Mouse (Mus musculus) stomach, embryonic 16.5 days (tissue): ENCODE data around the gene Rbm45. TPM values are rescaled to one million over a fixed set of nuclear protein-coding genes. Genes with fewer than 3 reads are reported as not detected.
A peak's percentile ranks its signal among the peaks of the same experiment; 100 is the strongest.

Experiments
- ATAC-seq: fragments of 200-750 bp; cut with Nextera tagmentation; 2 replicates; pipeline ENCODE4 v1.8.0; 2017; ENCODE audit warnings: moderate number of reproducible peaks, moderate TSS enrichment; ENCODE audit not compliant: insufficient read depth, low FRiP score
- H3K27ac ChIP-seq: fragments of 300-500 bp; sonication (generic); 2 replicates; pipeline ENCODE4 v1.5.1; 2014; ENCODE audit warnings: low read length
- H3K27me3 ChIP-seq: fragments of 300-500 bp; sonication (generic); 2 replicates; pipeline ENCODE4 v1.6.1; 2014; ENCODE audit warnings: low read length, control low read depth, mixed read lengths; ENCODE audit not compliant: control insufficient read depth, insufficient read depth
- H3K36me3 ChIP-seq: fragments of 300-500 bp; sonication (generic); 2 replicates; pipeline ENCODE4 v1.6.1; 2014; ENCODE audit warnings: low read length; ENCODE audit not compliant: control insufficient read depth, insufficient read depth
- H3K4me1 ChIP-seq: fragments of 300-500 bp; sonication (generic); 2 replicates; pipeline ENCODE4 v1.6.1; 2014; ENCODE audit warnings: low read length, control low read depth, mixed read lengths; ENCODE audit not compliant: control insufficient read depth, insufficient read depth
- H3K4me2 ChIP-seq: fragments of 300-500 bp; sonication (generic); 2 replicates; pipeline ENCODE4 v1.6.1; 2014; ENCODE audit warnings: low read depth, low read length, mixed read lengths
- H3K4me3 ChIP-seq: fragments of 300-500 bp; sonication (generic); replicated peaks from 2 replicates; pipeline ENCODE4 v1.5.1; 2014; ENCODE audit warnings: mild to moderate bottlenecking, low read length
- H3K9ac ChIP-seq: fragments of 300-500 bp; sonication (generic); 2 replicates; pipeline ENCODE4 v1.6.1; 2014; ENCODE audit warnings: low read length
- H3K9me3 ChIP-seq: fragments of 300-500 bp; sonication (generic); replicated peaks from 2 replicates; pipeline ENCODE4 v1.6.1; 2016; ENCODE audit warnings: low read length, control low read depth; ENCODE audit not compliant: control insufficient read depth
- WGBS: fragments of 180-500 bp; shearing (Covaris S2); extraction: QIAGEN DNeasy Blood & Tissue Kit; methylation state at CpG from one replicate; pipeline ENCODE4 v1.1.7; 2014; 5-methylcytosine and 5-hydroxymethylcytosine counted together
- polyA plus RNA-seq: library from polyadenylated mRNA; unstranded; fragments of >200 nt; fragmentation: Nextera tagmentation; extraction: Ambion mirVana; gene quantifications from 2 replicates; pipeline ENCODE4 v1.2.1, GENCODE M21; 2015

The Rbm45 gene
- 11.6 and 12.8 TPM in 2 replicates for polyA plus RNA-seq

- ATAC-seq, result peak; percentile 87
- H3K4me3 ChIP-seq, result peak within 1 kb of the TSS; percentile 95
- H3K27ac ChIP-seq, result peak within 1 kb of the TSS; percentile 31; the same call in 1 of the 2 replicates
- WGBS, result under 1% methylated on average over 61 of the region's 61 CpGs
- peak within 1 kb of the TSS; percentile 93 for H3K9ac ChIP-seq
- peaks cover 5% of the 10 kb centered on the region; the same call in 1 of the 2 replicates for H3K4me1 ChIP-seq
- no peaks in the 10 kb centered on the region for H3K27me3 ChIP-seq
- 0 out of 2 replicates have a peak, but pooled peaks cover 4% of the 10 kb centered on the region for H3K36me3 ChIP-seq
- H3K4me2 ChIP-seq, result peak within 1 kb of the TSS; percentile 97
- H3K9me3 ChIP-seq, result no peaks in the 10 kb centered on the region
These were observed at the start of gene Rbm45 for GRCm38 (mm10) chr2:76369821-76370655. TSS of gene Rbm45 (plus strand) at chr2:76369984.

- H3K4me3 ChIP-seq, result no peak overlapping the region
- ATAC-seq, result no peak
- H3K9me3 ChIP-seq, result no peaks in the 10 kb centered on the region
- 89% methylated on average over 6 of the region's 6 CpGs for WGBS
- no peaks in the 10 kb centered on the region for H3K4me1 ChIP-seq
- H3K9ac ChIP-seq, result no peak overlapping the region
- H3K27me3 ChIP-seq, result no peaks in the 10 kb centered on the region
- H3K36me3 ChIP-seq, result no peaks in the 10 kb centered on the region
- no peak overlapping the region for H3K27ac ChIP-seq
- H3K4me2 ChIP-seq, result no peak overlapping the region
These were observed 49.4 kb upstream of the Rbm45 start for GRCm38 (mm10) chr2:76320336-76320735.

DNA sequence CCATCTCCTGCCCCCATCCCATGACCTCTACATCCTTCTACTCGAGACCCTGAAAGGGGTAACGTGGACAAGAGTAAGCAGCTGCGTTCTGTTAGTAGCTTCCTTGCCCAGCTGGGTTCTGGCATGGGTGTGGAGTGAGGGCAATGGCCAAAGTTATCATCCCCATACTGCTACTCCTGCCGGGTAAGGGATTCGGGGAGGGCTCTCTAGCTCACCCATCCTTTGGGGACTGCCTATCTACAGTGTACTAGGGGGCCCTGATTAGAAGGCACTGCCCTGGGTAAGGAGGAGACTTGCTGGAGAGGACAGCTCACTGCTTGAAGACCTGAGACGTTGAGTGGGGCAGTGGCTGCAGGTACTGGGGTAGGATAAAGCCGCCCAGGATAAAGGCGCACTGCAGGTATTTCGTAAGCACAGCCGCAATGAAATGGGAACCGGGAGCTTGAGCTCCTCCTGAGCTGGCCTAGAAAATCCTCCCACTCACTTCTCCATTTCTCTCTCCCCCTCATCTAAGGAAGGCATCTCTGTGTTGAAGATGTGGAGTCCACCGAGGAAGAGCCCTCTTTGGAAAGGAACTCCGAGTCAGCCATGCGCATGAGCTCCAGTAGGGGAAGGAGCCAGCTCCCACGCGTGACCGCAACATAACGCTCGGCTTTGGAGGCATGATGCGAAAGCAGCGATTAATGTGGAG is 46.5 kb upstream of the Rbm45 start:
- ATAC-seq, result no peak
- no peak overlapping the region for H3K27ac ChIP-seq
- no peaks in the 10 kb centered on the region for H3K36me3 ChIP-seq
- H3K9me3 ChIP-seq, result no peaks in the 10 kb centered on the region
- H3K9ac ChIP-seq, result no peak overlapping the region
- no peak overlapping the region for H3K4me2 ChIP-seq
- H3K4me3 ChIP-seq, result no peak overlapping the region
- 81% methylated on average over 21 of the region's 21 CpGs for WGBS
- H3K4me1 ChIP-seq, result no peaks in the 10 kb centered on the region
- no peaks in the 10 kb centered on the region for H3K27me3 ChIP-seq

DNA sequence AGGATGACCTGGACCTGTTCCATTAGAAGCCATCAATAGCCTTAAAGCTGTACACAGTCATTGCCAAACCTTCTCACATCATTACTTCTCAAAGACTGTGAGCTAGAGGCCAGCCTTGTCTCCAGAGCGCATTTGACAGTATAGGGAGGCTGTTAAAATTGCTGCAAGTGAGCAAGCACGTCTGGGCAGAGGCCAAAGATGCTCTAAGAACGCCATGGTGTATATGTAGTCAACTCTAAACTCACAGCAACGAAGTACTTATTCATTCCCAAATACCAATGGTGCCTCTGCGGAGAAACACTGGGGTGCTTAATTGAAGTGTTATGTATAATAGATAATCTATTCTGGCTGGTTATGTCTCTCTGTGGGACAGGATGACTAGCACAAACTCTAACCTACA is 45.3 kb upstream of the Rbm45 start:
- WGBS, result 87% methylated on average over 5 of the region's 5 CpGs
- no peak for ATAC-seq

GRCm38 (mm10) chr2:76326161-76326560 is 43.6 kb upstream of the Rbm45 start:
- WGBS, result 90% methylated on average over 3 of the region's 3 CpGs
- no peaks in the 10 kb centered on the region for H3K27me3 ChIP-seq
- ATAC-seq, result no peak

More for the DNA sequence above, 45.3 kb upstream of the Rbm45 start:
- Histone ChIP-seq H3K36me3 (no peaks in the 10 kb centered on the region), H3K4me2 (no peak overlapping the region), H3K9me3 (no peaks in the 10 kb centered on the region), H3K4me1 (no peaks in the 10 kb centered on the region), H3K27ac (no peak overlapping the region), H3K9ac (no peak overlapping the region), H3K4me3 (no peak overlapping the region), H3K27me3 (no peaks in the 10 kb centered on the region)

GRCm38 (mm10) chr2:76330081-76330480 is 39.7 kb upstream of the Rbm45 start:
- no peaks in the 10 kb centered on the region for H3K4me1 ChIP-seq
- H3K36me3 ChIP-seq, result no peaks in the 10 kb centered on the region
- 91% methylated on average over 5 of the region's 5 CpGs for WGBS
- no peak overlapping the region for H3K4me3 ChIP-seq
- no peak overlapping the region for H3K4me2 ChIP-seq
- ATAC-seq, result no peak
- no peak overlapping the region for H3K27ac ChIP-seq
- H3K9ac ChIP-seq, result no peak overlapping the region
- H3K9me3 ChIP-seq, result no peaks in the 10 kb centered on the region
- H3K27me3 ChIP-seq, result no peaks in the 10 kb centered on the region

More at GRCm38 (mm10) chr2:76326161-76326560, 43.6 kb upstream of the Rbm45 start:
- Histone ChIP-seq H3K9ac (no peak overlapping the region), H3K4me3 (no peak overlapping the region), H3K27ac (no peak overlapping the region), H3K9me3 (no peaks in the 10 kb centered on the region), H3K4me1 (no peaks in the 10 kb centered on the region), H3K4me2 (no peak overlapping the region), H3K36me3 (no peaks in the 10 kb centered on the region)

DNA sequence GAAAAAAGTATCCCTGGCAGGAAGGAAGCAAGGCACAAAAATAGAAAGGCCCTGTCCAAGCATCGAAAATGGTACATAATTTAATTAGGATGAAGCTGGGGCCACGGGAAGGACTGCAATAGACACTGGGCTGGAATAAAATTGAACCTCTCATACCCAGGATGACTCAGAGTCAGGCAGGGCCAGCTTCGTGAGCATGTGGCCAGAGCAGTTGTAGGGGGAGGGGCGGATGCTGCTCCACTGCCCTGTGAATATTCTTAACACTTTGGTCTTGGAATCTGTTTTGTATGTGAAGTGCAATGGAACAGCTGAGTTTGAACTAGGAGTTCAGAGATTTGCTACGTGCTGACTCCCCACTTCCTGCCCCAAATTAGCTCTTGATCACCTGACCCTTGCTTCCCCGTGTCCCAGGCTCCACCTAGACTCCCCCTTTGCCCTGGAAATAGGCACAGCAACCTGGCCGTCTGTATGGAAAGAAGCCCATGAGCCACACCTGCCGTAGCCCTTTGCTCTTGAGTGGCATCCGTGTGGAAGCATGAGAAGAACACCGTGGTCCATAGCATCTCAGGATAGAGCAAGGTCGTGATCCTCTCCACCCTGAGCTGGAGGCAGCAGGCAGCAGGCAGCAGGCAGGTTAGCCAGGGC is 37.5 kb upstream of the Rbm45 start:
- Histone ChIP-seq H3K4me1 (no peaks in the 10 kb centered on the region), H3K36me3 (no peaks in the 10 kb centered on the region), H3K27ac (no peak overlapping the region), H3K9me3 (no peaks in the 10 kb centered on the region), H3K4me3 (no peak overlapping the region), H3K4me2 (no peak overlapping the region), H3K27me3 (no peaks in the 10 kb centered on the region), H3K9ac (no peak overlapping the region)
- ATAC-seq, result no peak
- WGBS, result 62% methylated on average over 11 of the region's 11 CpGs

DNA sequence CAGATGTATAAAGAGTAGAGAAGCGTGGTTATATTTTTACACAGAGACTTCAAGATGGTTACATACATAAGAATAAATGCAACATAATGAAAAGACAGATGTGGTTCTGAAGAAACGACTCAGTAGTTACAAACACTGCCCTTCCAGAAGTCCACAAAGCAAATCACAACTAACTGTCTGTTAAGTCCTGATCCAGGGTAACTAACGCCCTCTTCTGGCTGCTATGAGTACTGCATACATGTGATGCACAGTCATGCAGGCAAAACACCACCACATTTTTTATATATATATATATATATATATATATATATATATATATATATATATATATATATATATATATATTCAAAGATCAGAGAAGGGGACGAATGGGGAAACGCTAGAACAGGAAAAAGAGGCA is 35.2 kb upstream of the Rbm45 start:
- 80% methylated on average over 5 of the region's 5 CpGs for WGBS
- Histone ChIP-seq H3K4me3 (no peak overlapping the region), H3K36me3 (no peaks in the 10 kb centered on the region), H3K9ac (no peak overlapping the region), H3K27ac (no peak overlapping the region), H3K4me1 (peaks cover 8% of the 10 kb centered on the region; the same call in 1 of the 2 replicates), H3K27me3 (peaks cover 6% of the 10 kb centered on the region; the same call in 1 of the 2 replicates), H3K4me2 (no peak overlapping the region), H3K9me3 (no peaks in the 10 kb centered on the region)
- ATAC-seq, result no peak
